Mouse (Mus musculus) brain, embryonic 14.5 days (tissue): ENCODE measurements around the gene Ppp4r3a.

ENCODE experiments used
- CTCF ChIP-seq: fragments of 200-500 bp; IDR thresholded peaks from 2 replicates; pipeline ENCODE4 v1.5.1; 2012; ENCODE audit warnings: inconsistent platforms, mild to moderate bottlenecking, moderate library complexity, borderline replicate concordance; ENCODE audit not compliant: insufficient read depth, insufficient read length; ENCODE audit errors: extremely low read depth
- POLR2A ChIP-seq: fragments of 200-500 bp; IDR thresholded peaks from 2 replicates; pipeline ENCODE4 v1.6.1; 2012; ENCODE audit warnings: mild to moderate bottlenecking, inconsistent platforms, borderline replicate concordance; ENCODE audit not compliant: poor library complexity, insufficient read depth, insufficient read length, severe bottlenecking; ENCODE audit errors: extremely low read depth

GRCm38 (mm10) chr12:101020210-101021015 lies 63.1 kb downstream of the Ppp4r3a start:
- no peak for TF ChIP-seq CTCF
- no peak for TF ChIP-seq POLR2A
